In the genomic region with DNA sequence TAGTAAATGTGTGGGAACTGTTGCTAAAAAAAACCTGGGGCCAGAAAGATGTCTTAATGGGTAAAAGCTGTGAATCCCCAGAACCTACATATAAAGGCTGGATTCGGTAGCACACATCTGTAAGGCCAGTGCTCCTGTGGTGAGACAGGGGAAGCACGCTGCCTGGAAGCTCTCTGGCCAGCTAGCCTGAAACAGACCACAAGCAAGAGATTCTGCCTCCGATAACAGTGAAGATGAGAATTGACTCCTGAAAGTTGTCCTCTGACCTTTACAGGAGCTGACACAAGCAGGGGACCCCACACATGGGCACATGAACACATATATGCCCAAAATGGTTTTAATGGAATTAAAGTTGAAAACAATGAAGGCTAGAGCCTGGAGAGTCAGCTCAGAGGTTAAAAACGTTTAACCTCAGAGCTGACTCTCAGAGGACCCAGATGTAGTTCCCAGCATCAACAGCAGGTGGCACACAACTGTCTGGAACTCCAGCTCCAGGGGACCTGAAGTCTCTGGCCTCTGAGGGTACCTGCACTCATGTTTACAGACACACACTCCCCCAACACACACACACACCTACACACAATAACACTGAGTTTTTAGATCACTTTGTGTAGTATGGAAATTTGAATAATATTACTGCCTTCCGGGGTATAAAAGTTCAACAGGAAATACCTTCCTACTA, we compare ENCODE assay signal across 8 mouse cellular contexts. TPM values are rescaled to one million over a fixed set of nuclear protein-coding genes. Genes with fewer than 3 reads are reported as not detected.
A peak's percentile ranks its signal among the peaks of the same experiment; 100 is the strongest.
DNase-seq lines count a peak whose midpoint lies in the region; ATAC-seq lines count a peak whose summit lies in the region.

No protein-coding gene starts in this region.

- 47% methylated on average over 5 of the region's 5 CpGs for WGBS in forebrain, embryonic 14.5 days
- WGBS in intestine, embryonic 15.5 days = 55% methylated on average over 5 of the region's 5 CpGs
- WGBS in liver, embryonic 13.5 days (ENCODE audit: insufficient replicate concordance) = 32% methylated on average over 5 of the region's 5 CpGs

- peak; percentile 49 for DNase-seq in urinary bladder, postnatal 10 days (ENCODE audit: low spot score)
- no peak for DNase-seq in urinary bladder, adult 2 months (ENCODE audit: low spot score)
- peak; percentile 56 for DNase-seq in c-Kit-negative CD71-positive TER-119-positive erythroid progenitor cells, embryonic 14.5 days (ENCODE audit: low read depth, low spot score)
- DNase-seq in forebrain, embryonic 14.5 days (ENCODE audit: low spot score) = peak; percentile 78
- peak; percentile 63 for DNase-seq in liver, embryonic 13.5 days
- peak; percentile 72 for DNase-seq in ovary, postnatal 14 days (ENCODE audit: low spot score)
- DNase-seq in thymus, postnatal 36 days = peak; percentile 60 to 75

- no peaks in the 10 kb centered on the region for H3K27me3 ChIP-seq in forebrain, embryonic 14.5 days (replicated peaks; ENCODE audit: control insufficient read depth, insufficient read depth, low read length)
- H3K27me3 ChIP-seq in intestine, embryonic 15.5 days (replicated peaks) = no peaks in the 10 kb centered on the region
- peaks cover 16% of the 10 kb centered on the region for H3K27me3 ChIP-seq in liver, embryonic 13.5 days

- no peak overlapping the region for H3K4me2 ChIP-seq in forebrain, embryonic 14.5 days (ENCODE audit: low read length)
- no peak overlapping the region for H3K4me2 ChIP-seq in intestine, embryonic 15.5 days (replicated peaks)
- no peak overlapping the region for H3K4me2 ChIP-seq in liver, embryonic 13.5 days

- no peaks in the 10 kb centered on the region for H3K9me3 ChIP-seq in forebrain, embryonic 14.5 days (replicated peaks; ENCODE audit: control insufficient read depth, low read length)
- no peaks in the 10 kb centered on the region for H3K9me3 ChIP-seq in intestine, embryonic 15.5 days
- H3K9me3 ChIP-seq in liver, embryonic 13.5 days (replicated peaks) = no peaks in the 10 kb centered on the region

- H3K27ac ChIP-seq in forebrain, embryonic 14.5 days (ENCODE audit: low read depth, low read length) = no peak overlapping the region
- H3K27ac ChIP-seq in intestine, embryonic 15.5 days = no peak overlapping the region
- 0 out of 2 replicates have a peak overlapping the region, but pooled peaks have one; percentile 29 for H3K27ac ChIP-seq in liver, embryonic 13.5 days

- H3K9ac ChIP-seq in forebrain, embryonic 14.5 days (ENCODE audit: low read length) = no peak overlapping the region
- H3K9ac ChIP-seq in intestine, embryonic 15.5 days = no peak overlapping the region
- no peak overlapping the region for H3K9ac ChIP-seq in liver, embryonic 13.5 days

- no peak overlapping the region for H3K4me3 ChIP-seq in forebrain, embryonic 14.5 days (ENCODE audit: low read depth, low read length)
- no peak overlapping the region for H3K4me3 ChIP-seq in intestine, embryonic 15.5 days (replicated peaks)
- H3K4me3 ChIP-seq in liver, embryonic 13.5 days (replicated peaks) = no peak overlapping the region

- ATAC-seq in forebrain, embryonic 14.5 days = peak; percentile 52; the same call in 1 of the 2 replicates
- ATAC-seq in intestine, embryonic 15.5 days = 0 out of 2 replicates have a peak, but pooled peaks have one; percentile 29
- no peak for ATAC-seq in liver, embryonic 13.5 days (ENCODE audit: low read depth)

- no peaks in the 10 kb centered on the region for H3K4me1 ChIP-seq in forebrain, embryonic 14.5 days (ENCODE audit: control insufficient read depth, insufficient read depth, low read length)
- H3K4me1 ChIP-seq in intestine, embryonic 15.5 days (replicated peaks) = 0 out of 2 replicates have a peak, but pooled peaks cover 2% of the 10 kb centered on the region
- H3K4me1 ChIP-seq in liver, embryonic 13.5 days (replicated peaks) = peaks cover 49% of the 10 kb centered on the region

- no peaks in the 10 kb centered on the region for H3K36me3 ChIP-seq in forebrain, embryonic 14.5 days (ENCODE audit: control insufficient read depth, insufficient read depth, low read length)
- no peaks in the 10 kb centered on the region for H3K36me3 ChIP-seq in intestine, embryonic 15.5 days
- H3K36me3 ChIP-seq in liver, embryonic 13.5 days = no peaks in the 10 kb centered on the region

RNA-seq across cellular contexts. Expression of a gene that starts 45.8 kb away (rescaled TPM):
- polyA plus RNA-seq in urinary bladder, adult 2 months (2012; rRNA removed) = 6.6 and 8.9 TPM in 2 replicates
- polyA plus RNA-seq in forebrain, embryonic 14.5 days (2014; fragmentation: Nextera tagmentation; extraction: Ambion mirVana) = 117 and 162 TPM in 2 replicates
- polyA plus RNA-seq in intestine, embryonic 15.5 days (2015; fragmentation: Nextera tagmentation; extraction: Ambion mirVana) = 50.1 and 57.2 TPM in 2 replicates
- polyA plus RNA-seq in liver, embryonic 13.5 days (2015; fragmentation: Nextera tagmentation; extraction: Ambion mirVana) = 3.9 and 4.8 TPM in 2 replicates
